Mouse (Mus musculus): ENCODE results near the gene Vnn3.
A peak's percentile ranks its signal among the peaks of the same experiment; 100 is the strongest.

The Vnn3 gene

DNA sequence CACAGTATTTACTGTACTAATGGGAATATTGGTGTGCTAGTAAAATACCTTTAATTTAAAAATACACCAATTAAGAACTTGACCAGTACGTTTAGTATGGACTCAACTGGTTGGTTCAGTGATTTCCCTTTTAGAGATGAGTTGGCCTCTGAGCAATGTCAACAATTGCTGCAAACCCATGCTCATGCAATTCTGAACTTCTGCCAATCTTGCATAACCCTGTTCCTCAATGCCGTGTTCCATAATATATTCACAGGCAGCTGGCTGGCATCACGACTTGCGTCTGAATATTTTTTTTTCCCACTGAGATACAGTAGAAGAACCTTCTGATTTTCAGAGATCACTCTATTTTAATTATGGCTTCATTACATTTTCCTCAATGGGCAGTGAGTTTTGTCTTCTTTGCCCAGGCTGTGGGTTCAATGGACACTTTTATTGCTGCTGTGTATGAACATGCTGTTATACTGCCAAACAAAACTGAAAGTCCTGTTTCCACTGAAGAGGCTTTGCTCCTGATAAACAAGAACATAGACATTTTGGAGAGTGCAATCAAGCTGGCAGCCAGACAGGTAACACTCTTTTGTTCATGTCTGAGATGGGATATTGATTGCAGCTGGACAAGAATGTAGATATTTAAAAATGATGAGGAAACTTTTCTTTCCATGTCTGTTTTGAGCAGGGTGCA, at the start of gene Vnn3:
TSS of gene Vnn3 (plus strand) at position 235 of the 685 bp plus-strand sequence.
- no peak for DNase-seq

DNA sequence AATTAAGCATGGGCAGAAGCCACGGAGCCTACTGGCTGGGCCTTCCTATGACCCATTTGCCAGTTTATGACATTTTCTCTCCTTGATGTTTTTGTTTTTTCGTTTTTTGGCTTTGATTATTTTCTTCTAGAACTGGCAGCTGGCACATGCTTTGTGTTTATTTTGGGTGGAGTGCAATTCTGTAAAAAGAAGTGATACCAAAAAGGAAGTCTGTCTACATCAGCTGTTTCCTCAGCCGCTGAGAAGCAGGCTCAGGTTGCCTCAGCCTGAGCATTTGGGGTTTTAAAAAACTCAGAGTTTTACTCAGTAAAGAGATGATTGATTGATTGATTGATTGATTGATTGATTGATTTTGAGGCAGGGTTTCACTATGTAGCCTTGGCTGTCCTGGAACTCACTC, 48.4 kb upstream of the Vnn3 start:
- no peak for DNase-seq

DNA sequence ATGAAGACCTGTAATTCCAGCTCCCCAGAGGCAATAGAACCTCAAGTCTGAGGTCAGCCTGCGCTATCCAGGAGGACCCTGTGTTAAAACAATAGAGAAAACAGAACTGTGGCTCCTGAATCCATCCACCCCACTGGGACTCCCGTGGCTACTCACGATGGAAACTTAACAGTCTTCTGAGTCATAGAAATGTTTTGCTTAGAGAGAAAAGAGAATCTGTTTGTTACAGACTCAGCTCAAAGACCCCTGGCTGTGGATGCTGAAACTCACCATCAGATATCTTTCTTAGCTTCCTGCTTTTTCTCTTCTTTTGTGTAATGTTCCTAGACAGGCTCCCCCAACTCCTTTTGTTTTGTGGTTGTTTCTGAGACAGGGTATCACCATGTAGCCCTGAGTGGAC, 46.6 kb upstream of the Vnn3 start:
- DNase-seq = no peak

DNA sequence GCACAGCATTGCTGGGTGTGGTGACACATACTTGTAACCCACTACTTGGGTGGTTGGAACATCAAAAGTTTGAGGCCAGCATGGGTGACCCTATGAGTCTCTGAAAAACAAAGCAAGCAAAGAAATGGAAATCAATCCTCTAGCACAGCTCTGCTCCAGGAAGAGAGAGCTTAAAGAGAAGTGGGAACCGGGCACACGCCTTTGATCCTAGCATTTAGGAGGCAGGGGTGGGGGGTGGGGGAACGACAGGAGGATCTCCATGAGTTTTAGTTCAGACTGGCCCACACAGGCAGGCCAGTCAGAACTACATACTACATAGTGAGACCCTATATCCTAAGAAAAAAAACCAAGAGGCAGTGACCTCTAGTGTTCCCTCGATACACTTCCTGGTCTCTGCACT, 45.1 kb upstream of the Vnn3 start:
- no peak for DNase-seq

DNA sequence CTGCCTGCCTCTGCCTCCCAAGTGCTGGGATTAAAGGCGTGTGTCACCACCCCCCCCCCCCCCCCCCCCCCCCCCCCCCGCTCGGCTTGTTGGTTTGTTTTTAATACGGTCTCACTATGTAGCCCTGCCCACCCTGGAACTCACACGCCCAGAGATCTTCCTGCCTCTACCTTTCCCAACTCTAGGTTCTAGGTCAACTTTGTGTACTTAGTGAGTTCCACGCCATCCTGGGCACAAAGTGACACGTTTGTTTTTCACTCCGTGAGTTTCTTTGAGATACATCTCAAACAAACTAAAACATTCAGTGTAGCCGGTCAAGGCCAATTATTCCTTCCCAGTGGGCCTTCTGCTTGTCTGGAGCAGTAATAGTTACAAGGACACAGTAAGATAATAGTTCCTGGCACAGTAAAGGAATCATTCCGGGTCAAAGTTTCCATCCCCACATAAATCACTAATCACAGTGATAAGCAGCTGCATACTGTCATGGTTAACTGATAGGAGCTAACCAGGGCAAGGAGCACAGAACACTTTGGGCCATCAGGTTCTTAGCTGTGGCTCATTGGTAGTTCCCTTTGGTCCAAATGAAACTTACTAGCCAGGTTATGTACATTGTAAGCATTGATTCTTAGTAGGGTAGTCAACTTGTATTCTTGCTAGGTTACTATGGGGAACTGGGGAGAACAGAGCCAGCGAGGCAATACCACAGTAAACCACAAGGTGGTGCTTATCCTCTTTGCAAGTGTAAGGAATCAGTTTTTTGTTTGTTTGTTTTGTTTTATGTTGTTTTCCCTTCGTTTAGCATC, 39.4 kb upstream of the Vnn3 start:
- DNase-seq = peak; percentile 85 to 92

DNA sequence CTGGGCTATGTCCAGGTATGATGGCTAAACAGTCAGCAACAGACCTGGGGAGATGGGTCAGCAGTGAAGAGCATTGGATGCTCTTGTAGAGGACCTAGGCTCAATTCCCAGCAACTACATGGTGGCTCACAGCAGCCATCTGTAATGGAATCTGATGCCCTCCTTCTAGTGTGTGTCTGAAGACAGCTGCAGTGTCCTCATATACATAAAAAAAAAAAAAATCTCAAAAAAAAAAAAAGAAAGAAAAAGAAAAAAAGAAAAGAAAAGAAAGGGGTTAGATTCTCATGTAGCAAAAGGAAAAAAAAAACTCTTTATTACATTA, 38.9 kb upstream of the Vnn3 start:
- no peak for DNase-seq

DNA sequence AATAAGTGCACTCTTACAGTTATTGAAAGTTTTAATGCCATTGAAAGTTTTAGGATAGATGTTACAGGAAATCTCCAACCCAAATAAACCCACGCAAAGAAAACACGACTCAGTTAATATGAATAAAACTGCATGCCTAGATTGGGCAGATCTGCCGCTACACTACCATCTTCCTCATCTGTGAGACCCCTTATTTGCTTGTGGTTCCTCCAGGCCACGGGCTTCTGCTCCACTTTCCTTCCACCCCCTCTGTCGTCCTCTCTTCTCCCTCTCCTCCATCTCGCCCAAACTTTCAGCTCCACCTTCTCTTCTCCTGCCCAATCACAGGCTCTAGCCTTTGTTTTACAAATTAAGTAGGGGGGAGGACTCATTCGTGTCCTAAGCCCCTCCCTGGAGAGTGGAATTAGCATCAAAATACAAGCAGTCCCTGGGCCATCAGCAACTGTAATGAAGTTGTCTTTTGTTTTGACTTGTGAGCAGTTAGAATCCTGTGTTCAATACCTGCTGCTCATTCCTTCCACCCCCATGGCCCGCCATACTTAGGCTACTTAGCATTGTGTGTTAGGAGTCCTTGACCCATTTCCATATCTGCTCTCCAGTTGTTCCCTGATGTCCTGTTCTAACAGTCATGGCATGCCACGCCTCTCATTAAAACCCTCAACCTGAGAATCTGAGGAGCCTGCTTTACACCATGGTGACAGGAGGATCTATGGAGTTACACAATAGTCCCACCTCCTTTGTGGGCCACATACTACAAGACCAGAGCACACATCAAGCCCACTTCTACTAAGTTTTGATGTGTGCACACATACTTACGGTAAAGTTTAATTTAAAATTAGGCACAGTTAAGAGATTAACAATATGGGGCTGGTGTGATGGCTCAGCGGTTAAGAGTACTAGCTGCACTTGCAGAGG, 38.2 kb upstream of the Vnn3 start:
- DNase-seq = no peak

DNA sequence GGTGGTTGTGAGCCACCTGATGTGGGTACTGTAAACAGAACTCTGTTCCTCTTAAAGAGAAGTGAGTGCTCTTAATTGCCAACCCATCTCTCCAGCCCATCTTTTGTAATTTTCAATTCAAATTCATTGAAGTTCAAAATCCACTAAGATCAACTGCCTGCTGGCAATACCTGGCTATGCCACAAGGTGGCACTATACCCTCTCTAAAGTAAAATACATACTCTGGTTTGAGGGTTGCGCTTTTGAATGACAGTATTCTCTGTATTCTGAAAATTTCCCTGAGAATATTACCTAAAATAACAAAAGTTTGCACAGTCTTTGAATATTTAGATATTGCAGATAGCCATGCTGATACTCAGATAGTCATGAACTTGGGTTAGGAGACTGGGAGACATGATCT, 36.1 kb upstream of the Vnn3 start:
- DNase-seq = peak; percentile 90 to 92

DNA sequence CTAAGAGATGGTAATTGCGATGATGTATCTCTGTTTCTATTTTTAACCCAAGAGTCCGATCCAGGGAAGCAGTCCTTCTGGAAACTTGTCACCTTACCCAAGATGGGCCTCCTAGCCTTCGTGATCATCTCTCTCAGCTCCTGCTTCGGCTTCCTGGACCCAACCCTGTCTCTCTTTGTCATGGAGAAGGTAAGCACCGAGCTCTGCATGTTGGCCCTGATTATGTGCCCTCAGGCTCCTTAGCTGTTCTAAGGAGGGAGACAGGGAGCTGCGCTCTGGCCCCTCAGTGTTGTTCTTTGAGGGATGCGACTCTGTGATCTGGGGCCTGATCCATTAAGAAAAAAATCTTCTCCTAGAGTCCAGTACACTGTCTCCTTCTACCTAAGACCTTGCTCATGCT, 35.0 kb upstream of the Vnn3 start:
- no peak for DNase-seq

DNA sequence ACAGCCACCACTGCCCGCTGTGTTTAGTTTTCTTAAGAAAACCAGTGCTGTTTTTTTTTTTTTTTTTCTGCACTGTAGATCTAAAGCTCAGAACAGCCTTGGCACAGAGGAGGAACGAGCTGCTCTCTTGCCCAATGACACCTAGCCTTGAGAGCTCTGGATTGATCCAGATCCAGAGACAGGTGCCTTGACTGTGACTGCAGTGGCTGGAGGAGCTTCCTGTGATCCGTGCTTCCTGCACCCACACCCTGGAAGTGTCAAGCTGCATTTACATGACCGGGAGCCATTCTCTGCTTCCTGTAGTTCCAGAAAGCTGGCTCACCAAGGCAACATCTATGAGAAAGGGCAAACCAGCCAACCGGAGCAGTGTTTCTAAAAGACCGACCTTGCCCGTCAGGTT, 24.7 kb upstream of the Vnn3 start:
- DNase-seq = no peak

DNA sequence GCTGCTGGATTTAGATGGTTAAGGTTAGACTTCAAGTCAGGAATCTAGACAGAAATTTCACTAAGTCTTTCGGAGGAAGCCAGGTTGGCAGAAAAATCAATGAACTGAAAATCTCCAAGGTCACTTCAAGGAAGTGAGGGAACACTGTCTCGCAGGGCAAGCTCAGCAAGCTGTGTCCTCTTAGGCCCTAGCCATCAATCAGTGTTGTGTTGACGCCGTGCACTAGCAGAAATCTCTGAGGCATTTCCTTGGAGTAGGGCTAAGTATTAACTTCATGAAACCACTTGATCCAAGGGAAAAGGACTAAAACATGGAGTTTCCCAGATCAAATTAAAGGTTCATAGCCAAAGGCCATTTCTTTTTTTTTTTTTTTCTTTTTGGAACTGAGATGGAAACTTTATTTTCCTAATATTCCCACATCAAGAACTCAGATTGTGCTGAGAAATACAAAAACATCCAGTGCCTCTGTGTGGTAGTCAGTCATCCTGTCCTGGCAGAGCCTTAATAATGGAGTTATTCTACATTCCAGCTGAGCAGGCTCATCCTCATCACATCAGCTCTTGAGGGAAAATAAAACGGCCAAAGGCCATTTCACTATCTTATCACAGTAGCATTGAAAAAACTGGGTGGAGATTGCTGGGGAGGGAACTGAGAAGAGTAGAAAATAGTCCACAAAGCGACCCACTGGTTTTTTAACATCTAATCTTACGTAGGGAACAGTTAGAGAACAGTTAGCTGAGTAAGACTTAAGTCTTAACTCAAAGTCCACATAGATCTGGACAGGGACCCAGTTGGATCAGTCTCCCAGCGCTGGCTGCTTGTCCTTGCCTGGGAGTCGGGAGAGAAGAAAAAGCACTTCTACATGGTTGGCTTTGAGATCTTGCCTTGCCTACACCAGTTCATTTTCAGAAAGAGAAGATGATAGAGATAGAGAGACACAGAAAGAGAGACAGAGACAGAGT, 15.0 kb upstream of the Vnn3 start:
- DNase-seq = no peak

DNA sequence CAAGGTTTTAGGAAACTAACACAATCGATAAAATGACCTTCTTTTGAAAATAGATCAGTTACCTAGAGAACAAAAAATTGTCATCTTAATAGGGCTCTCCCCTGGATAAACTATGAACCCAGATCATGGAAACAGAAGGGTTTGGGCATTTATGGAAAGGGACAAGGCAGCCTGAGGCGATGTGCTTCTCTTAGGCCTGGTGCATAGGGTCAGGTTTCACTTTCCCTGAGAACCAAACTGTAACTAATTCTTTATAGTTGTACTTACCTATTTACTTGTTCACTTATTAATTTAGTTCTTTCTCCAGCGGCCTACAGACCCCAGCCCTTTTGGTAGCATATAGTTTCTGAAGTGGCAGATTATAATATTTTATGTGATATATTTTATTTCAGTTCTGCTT, 14.1 kb upstream of the Vnn3 start:
- DNase-seq = no peak

DNA sequence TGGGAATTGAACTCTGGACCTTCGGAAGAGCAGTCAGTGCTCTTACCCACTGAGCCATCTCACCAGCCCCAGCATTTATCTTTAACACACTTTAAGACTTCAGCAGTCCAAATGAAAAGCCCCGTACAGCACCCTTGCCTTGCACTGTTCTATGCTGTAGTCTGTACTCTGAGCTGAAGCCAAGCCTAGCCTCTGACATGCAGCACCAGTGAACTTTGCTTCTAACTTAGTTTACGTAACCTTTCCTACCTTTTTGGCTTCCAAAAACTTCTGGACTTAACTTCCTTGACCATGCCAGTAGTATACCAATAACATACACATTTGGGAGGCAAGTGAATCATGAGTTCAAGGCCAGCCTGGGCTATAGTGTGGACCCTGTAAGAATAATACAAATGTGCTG, 12.4 kb upstream of the Vnn3 start:
- DNase-seq = no peak

DNA sequence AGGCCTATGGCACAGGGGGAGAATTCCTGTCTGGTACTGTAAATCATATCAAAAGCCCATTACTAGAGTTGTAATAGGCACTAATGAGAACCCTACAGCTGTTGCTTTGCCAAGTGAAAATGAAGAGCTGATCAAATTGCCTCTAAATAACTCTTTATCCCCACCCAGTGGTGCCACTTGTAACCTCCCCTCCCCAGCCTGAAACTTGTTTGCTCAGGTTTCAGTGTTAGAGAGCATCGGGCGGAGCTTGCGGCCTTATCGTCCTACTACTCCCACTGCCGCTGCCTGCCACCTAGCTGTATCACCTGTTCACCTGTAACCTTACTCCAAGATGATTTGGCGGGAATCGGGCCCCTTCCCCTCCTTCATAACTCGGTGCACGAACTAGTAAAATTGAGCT, 11.9 kb upstream of the Vnn3 start:
- DNase-seq = no peak

DNA sequence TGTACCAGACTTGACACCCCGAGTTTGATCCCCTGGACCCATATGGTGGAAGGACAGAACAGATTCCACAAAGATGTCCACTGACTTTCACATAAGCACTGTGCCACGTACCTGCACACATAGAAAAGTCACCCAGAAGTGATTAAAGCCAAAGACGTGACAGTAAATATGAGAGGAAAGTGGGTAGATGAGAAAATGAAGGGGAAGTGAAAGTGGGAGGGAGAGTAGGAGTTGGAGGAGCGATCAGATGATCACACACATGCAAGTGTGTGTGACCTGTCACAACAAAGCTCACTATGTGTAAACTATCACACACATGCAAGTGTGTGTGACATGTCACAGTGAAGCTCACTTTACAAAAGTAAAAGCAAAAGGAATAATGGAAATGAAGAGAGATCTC, 10.8 kb upstream of the Vnn3 start:
- no peak for DNase-seq

DNA sequence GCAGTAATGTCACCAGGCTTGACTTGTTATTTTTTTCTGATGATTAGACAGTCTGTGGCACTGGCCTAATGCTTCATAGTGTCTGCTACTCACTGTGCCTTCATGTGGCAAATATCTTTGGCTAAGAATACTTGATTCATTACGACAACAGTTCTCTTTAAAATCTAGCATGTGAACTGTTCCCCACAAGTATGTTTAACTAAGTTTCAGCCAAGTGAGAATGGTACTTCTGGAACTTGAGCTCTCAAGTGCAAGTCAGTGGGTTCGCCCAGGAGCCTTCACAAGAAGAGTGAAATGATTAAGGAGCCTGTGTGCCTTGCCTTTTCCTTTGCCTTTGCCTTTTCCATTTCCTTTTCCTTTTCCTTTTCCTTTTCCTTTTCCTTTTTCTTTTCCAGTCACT, 834 bp downstream of the Vnn3 start:
- DNase-seq = no peak

DNA sequence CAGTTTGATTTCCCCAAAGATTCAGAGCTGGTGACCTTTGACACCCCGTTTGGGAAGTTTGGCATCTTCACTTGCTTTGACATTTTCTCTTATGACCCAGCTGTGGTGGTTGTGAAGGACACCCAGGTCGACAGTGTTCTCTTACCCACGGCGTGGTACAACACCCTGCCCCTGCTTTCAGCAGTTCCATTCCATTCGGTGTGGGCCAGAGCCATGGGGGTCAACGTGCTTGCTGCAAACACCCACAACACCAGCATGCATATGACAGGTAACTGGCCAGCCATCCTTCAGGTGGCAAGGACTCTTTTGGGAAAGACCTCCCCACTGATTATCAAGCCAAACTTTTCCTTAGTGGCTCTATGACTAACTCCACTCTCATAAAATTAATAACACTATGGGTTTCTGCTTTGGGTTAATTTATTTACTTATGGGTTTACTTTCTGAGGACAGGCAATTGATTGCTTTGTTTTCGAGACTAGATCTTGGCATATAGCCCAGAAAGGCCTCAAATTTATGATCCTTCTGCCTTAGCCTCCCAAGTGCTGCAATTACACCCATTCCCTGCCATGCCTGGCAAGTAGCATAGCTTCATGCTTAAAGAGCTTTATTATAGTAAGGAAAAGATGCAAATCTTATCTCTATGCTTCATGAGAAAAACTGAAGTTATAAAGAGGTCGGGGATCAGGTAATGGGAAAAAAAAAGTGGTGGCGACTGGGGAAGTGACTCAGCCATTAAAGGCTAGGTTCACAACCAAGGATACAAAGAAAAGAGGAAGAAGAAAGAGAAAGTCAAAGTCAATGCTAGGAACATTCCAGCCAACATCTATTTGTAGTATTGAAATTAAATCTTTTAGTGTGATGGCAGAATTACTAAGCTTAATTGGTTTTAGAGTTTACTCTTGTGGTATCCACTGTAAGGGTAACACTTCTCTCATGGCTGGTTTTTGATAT, 13.4 kb downstream of the Vnn3 start:
- no peak for DNase-seq

DNA sequence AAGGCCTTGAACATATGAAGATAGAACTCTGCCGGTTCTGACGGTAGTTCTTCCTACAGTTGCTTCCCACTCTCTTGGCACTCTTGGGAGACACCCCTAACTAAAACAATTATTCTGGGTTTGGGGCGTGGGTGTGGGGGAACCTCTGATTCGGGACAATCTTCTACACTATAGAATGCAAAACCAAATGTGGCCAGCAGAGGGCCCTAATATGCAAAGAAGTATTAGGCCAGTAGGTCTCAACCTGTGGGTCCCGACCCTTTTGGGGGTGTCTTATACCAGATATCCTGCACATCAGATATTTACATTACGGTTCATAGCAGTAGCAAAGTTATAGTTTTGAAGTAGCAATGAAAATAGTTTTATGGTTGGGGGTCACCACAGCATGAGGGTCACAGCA, 29.4 kb downstream of the Vnn3 start:
- peak; percentile 13 to 42 for DNase-seq

DNA sequence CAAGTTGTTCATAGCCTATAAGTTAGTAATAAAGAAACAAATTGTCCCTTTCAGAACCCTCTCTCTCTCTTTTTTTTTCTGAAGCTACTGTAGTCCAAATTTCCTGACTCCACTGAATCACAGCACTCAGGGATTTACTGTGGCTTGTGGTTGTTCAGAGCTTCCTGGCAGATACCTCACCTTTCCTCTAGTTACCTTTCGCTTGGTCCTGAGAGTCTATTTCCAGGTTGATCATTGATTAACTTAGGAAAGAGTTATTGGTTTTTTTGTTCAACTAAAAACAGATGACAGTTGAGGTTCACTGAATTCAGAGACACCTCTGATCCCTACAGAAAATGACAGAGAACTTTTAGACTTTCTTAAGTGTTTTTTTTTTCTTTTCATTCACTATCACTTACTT, 33.6 kb downstream of the Vnn3 start:
- no peak for DNase-seq

DNA sequence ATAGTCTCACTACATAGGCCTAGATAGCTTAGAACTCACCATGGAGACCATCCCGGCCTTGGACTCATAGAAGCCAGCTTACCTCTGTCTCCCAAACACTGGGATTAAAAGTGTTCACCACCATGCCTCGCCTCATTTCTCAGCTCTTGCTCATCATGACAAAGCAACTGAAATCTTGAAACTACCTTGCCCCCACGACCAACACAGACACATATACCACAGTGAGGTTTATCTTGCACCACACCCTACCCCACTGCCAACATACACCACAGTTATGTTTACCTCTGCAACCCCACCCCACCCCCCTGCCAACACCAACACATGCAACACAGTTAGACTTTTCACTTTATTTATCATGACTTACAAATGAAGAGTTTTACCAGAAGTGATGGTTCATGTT, 34.8 kb downstream of the Vnn3 start:
- no peak for DNase-seq

DNA sequence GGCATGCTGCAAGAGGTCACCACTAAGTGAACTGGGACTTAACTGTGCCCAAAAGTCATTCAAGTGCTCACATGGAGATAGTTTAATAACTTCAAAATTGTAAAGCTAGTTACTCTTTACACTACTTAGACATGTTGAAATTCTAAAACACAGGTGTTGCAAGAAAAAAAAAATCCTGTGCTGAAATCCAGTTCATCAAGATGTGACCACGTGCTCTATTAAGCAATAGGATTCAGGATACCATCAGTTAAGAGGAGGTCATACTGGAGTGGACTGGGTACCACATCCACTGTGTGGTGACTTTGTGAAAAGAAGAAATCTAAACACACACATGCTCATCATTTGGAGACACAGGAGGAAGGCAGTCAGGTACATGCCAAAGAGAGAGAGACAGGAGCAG, 41.7 kb downstream of the Vnn3 start:
- no peak for DNase-seq
